Mouse (Mus musculus) stomach, postnatal 0 days (tissue): Measurements from ENCODE around the gene Zfand3.

ENCODE experiments used
- CTCF ChIP-seq: IDR thresholded peaks from 2 replicates; pipeline ENCODE4 v1.5.1; 2016; ENCODE audit warnings: antibody characterized with exemption, low read depth, mild to moderate bottlenecking, moderate library complexity
- EP300 ChIP-seq: optimal IDR thresholded peaks from 2 replicates; pipeline ENCODE3; 2016; ENCODE audit warnings: antibody characterized with exemption

- TF ChIP-seq CTCF (no peak), EP300 (no peak)
Measured at GRCm38 (mm10) chr17:30231483-30231882, 226.9 kb downstream of the Zfand3 start.
